Mouse (Mus musculus) limb, embryonic 12.5 days (tissue): Measurements from ENCODE around the gene Sema7a. TPM values are rescaled to one million over a fixed set of nuclear protein-coding genes. Genes with fewer than 3 reads are reported as not detected.

Source experiments
- ATAC-seq: fragments of 200-750 bp; cut with Nextera tagmentation; 2 replicates; pipeline ENCODE4 v1.8.0; 2017; ENCODE audit warnings: low read depth, moderate TSS enrichment; ENCODE audit not compliant: insufficient number of reproducible peaks, insufficient read depth, low FRiP score, low TSS enrichment
- H3K27ac ChIP-seq: fragments of 300-500 bp; sonication (generic); 2 replicates; pipeline ENCODE4 v1.5.1; 2016; ENCODE audit warnings: mild to moderate bottlenecking, moderate library complexity
- H3K27me3 ChIP-seq: fragments of 300-500 bp; sonication (generic); 2 replicates; pipeline ENCODE4 v1.6.1; 2016; ENCODE audit warnings: mild to moderate bottlenecking, moderate library complexity
- H3K36me3 ChIP-seq: fragments of 300-500 bp; sonication (generic); 2 replicates; pipeline ENCODE4 v1.6.1; 2016; ENCODE audit warnings: mild to moderate bottlenecking, moderate library complexity
- H3K4me1 ChIP-seq: fragments of 300-500 bp; sonication (generic); replicated peaks from 2 replicates; pipeline ENCODE4 v1.6.1; 2016
- H3K4me2 ChIP-seq: fragments of 300-500 bp; sonication (generic); 2 replicates; pipeline ENCODE4 v1.6.1; 2016; ENCODE audit warnings: mild to moderate bottlenecking, moderate library complexity
- H3K4me3 ChIP-seq: fragments of 300-500 bp; sonication (generic); replicated peaks from 2 replicates; pipeline ENCODE4 v1.5.1; 2016; ENCODE audit warnings: mild to moderate bottlenecking
- H3K9ac ChIP-seq: fragments of 300-500 bp; sonication (generic); replicated peaks from 2 replicates; pipeline ENCODE4 v1.6.1; 2016; ENCODE audit warnings: mild to moderate bottlenecking, moderate library complexity
- H3K9me3 ChIP-seq: fragments of 300-500 bp; sonication (generic); 2 replicates; pipeline ENCODE4 v1.6.1; 2016; ENCODE audit warnings: mild to moderate bottlenecking, moderate library complexity
- WGBS: fragments of 180-500 bp; shearing (Covaris S2); methylation state at CpG from one replicate; pipeline ENCODE4 v1.1.7; 2016; 5-methylcytosine and 5-hydroxymethylcytosine counted together
- polyA plus RNA-seq: library from polyadenylated mRNA; unstranded; fragments of >200 nt; fragmentation: Nextera tagmentation; extraction: Ambion mirVana; gene quantifications from 2 replicates; pipeline ENCODE4 v1.2.1, GENCODE M21; 2016

Sema7a gene
- polyA plus RNA-seq, 1 experiment from 2014 or later: 0.99 TPM

GRCm38 (mm10) chr9:57950519-57950918, 10.6 kb downstream of the Sema7a start:
- H3K27ac ChIP-seq: no peak overlapping the region
- H3K36me3 ChIP-seq: no peaks in the 10 kb centered on the region
- no peak overlapping the region for H3K4me2 ChIP-seq
- no peak overlapping the region for H3K4me3 ChIP-seq
- ATAC-seq: no peak
- no peak overlapping the region for H3K9ac ChIP-seq
- no peaks in the 10 kb centered on the region for H3K9me3 ChIP-seq
- peaks cover 32% of the 10 kb centered on the region for H3K4me1 ChIP-seq
- WGBS: 58% methylated on average over 9 of the region's 9 CpGs
- H3K27me3 ChIP-seq: peaks cover 25% of the 10 kb centered on the region

DNA sequence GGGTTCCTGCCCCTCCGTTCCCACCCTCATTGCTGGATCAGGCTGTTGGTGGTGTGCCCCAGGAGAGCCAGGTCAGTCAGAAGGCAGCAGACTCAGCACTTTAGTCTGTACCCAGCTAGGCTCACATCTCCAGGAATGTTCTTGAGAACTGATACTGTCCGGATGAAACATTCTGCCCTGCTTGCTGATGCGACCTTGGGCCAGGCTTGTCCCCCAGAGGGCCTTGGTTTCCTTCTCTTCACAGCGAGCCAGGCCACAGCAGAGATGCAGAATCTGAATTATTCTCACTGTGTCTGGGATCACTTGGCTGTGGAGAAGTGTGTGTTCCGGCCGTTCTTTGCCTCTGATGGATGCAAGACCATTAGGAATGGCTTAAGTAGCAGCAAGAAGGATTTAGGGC, 12.1 kb downstream of the Sema7a start:
- no peaks in the 10 kb centered on the region for H3K9me3 ChIP-seq
- H3K36me3 ChIP-seq: no peaks in the 10 kb centered on the region
- H3K9ac ChIP-seq: no peak overlapping the region
- no peak overlapping the region for H3K4me2 ChIP-seq
- WGBS: 53% methylated on average over 6 of the region's 6 CpGs
- no peak overlapping the region for H3K4me3 ChIP-seq
- no peak for ATAC-seq
- no peak overlapping the region for H3K27ac ChIP-seq
- peaks cover 29% of the 10 kb centered on the region for H3K4me1 ChIP-seq
- peaks cover 20% of the 10 kb centered on the region for H3K27me3 ChIP-seq

DNA sequence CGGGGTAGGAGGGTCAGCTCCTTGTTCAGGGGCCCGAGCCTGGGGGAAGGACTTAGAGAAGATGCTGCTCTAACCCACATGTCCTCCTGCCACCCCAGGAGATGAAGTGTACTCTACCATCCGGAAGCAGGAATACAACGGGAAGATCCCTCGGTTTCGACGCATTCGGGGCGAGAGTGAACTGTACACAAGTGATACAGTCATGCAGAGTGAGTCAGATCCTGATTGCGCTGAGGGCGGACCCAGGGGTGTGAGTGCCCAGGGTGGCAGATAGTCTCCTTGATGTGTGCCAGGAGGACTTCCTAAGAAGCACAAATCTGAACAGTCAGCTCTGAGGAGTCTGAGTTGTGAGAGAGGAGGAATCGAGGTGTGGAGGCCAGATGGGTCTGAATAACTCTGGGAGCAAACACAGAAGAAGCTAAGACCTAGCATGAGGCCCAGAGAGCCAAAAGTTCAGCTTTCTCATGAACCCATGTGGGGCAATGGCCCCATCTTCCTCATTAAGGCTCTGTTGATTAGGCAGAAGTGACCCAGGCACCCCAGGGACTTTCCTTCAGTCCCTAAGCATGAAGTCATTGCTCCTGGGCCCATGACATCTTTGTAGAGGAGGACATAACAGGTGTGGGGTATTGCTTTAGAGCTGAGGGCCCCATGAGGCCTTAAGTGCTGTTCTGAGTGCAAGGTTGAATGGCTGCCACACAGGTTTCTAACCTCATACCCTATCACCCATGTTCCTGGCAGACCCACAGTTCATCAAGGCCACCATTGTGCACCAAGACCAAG, 15.2 kb downstream of the Sema7a start:
- Histone ChIP-seq H3K4me3 (no peak overlapping the region), H3K4me1 (peaks cover 14% of the 10 kb centered on the region), H3K9ac (no peak overlapping the region), H3K27ac (no peak overlapping the region), H3K9me3 (no peaks in the 10 kb centered on the region), H3K36me3 (no peaks in the 10 kb centered on the region), H3K27me3 (peaks cover 16% of the 10 kb centered on the region), H3K4me2 (no peak overlapping the region)
- 85% methylated on average over 12 of the region's 12 CpGs for WGBS
- no peak for ATAC-seq

- WGBS: 88% methylated on average over 6 of the region's 6 CpGs
- Histone ChIP-seq H3K4me1 (peaks cover 9% of the 10 kb centered on the region), H3K4me2 (no peak overlapping the region), H3K4me3 (no peak overlapping the region), H3K36me3 (no peaks in the 10 kb centered on the region), H3K27me3 (peaks cover 12% of the 10 kb centered on the region), H3K9ac (no peak overlapping the region), H3K27ac (no peak overlapping the region), H3K9me3 (no peaks in the 10 kb centered on the region)
- no peak for ATAC-seq
Observed at GRCm38 (mm10) chr9:57955764-57956163, 15.9 kb downstream of the Sema7a start.

DNA sequence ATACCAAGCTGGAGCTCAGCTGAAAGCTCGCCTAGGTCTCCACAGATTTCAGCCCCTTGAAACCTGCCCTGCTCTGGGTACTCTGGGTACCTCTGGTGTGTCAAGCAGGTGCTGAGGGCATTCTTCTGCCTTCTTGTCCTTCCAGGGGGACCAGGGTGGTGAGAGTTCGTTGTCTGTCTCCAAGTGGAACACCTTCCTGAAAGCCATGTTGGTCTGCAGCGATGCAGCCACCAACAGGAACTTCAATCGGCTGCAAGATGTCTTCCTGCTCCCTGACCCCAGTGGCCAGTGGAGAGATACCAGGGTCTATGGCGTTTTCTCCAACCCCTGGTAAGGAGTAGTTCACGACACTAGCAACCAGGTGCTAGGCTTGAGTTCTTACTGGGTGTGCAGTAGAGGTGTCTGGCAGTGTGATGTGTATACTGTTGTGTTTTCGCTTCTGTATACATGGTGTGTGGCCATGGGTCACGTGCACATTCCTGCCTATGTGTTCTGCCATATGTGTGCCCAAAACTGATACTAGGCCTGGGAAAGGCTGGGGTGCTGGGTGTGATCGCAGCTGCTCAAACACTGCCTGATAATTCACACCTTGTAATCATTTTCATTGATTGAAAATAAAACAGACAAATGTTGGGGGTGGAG, 16.4 kb downstream of the Sema7a start:
- Histone ChIP-seq H3K4me2 (no peak overlapping the region), H3K9ac (no peak overlapping the region), H3K36me3 (no peaks in the 10 kb centered on the region), H3K9me3 (no peaks in the 10 kb centered on the region), H3K4me3 (no peak overlapping the region), H3K4me1 (peaks cover 9% of the 10 kb centered on the region), H3K27me3 (peaks cover 7% of the 10 kb centered on the region; the same call in 1 of the 2 replicates), H3K27ac (no peak overlapping the region)
- WGBS: 84% methylated on average over 9 of the region's 9 CpGs
- no peak for ATAC-seq

GRCm38 (mm10) chr9:57956838-57957236, 16.9 kb downstream of the Sema7a start:
- 75% methylated on average over 5 of the region's 5 CpGs for whole genome bisulfite sequencing
- peaks cover 7% of the 10 kb centered on the region for H3K4me1 ChIP-seq
- ATAC-seq: no peak
- H3K4me3 ChIP-seq: no peak overlapping the region
- H3K4me2 ChIP-seq: no peak overlapping the region
- H3K9ac ChIP-seq: no peak overlapping the region
- H3K9me3 ChIP-seq: no peaks in the 10 kb centered on the region
- no peaks in the 10 kb centered on the region for H3K36me3 ChIP-seq
- peaks cover 4% of the 10 kb centered on the region; the same call in 1 of the 2 replicates for H3K27me3 ChIP-seq
- H3K27ac ChIP-seq: no peak overlapping the region

DNA sequence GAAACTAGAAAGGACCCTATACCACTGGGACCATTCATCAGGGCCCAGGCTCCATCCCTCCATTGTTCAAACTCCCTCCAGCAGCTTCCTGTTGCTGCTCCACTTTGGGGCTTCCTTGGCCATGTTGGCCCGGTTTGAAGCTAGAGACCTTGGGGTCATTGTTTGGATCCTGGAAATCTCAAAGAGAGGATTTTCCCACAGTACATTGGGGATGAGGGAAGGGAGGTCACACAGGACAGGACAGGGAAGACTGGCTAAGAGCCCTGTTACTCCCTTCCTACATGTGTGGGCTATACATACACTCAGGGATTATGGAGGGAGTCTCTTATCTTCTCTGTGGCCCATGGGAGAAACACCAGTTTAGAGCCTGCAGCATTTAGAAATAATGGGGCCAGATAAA, 18.7 kb downstream of the Sema7a start:
- Histone ChIP-seq H3K4me1 (peaks cover 10% of the 10 kb centered on the region; the same call in 1 of the 2 replicates), H3K9me3 (no peaks in the 10 kb centered on the region), H3K9ac (no peak overlapping the region), H3K27me3 (peaks cover 1% of the 10 kb centered on the region; the same call in 1 of the 2 replicates), H3K4me3 (no peak overlapping the region), H3K27ac (no peak overlapping the region), H3K4me2 (no peak overlapping the region), H3K36me3 (no peaks in the 10 kb centered on the region)
- ATAC-seq: no peak
- 88% methylated on average over 1 of the region's 1 CpGs for WGBS

DNA sequence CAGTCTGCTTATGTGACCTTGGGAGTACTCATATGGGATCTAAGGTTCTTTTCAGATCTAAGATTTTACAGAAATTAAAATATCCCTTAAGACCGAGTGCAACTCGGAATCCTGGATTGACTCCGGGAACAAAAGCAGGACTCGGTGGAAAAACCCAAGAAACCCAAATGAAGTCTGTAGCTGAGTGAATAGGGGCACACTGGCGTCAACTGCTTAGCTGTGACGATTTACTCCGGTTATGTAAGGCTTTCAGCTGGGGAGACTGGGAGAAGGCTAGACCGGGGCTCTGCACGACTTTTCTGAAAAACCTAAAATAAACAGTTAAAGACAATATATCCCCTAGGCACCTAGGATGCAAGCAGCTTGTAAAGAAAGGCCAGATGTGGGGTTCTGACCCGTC, 19.5 kb downstream of the Sema7a start:
- no peak overlapping the region for H3K27ac ChIP-seq
- H3K4me3 ChIP-seq: no peak overlapping the region
- 56% methylated on average over 10 of the region's 10 CpGs for WGBS
- ATAC-seq: no peak
- H3K27me3 ChIP-seq: no peaks in the 10 kb centered on the region
- no peaks in the 10 kb centered on the region for H3K9me3 ChIP-seq
- H3K36me3 ChIP-seq: no peaks in the 10 kb centered on the region
- peaks cover 10% of the 10 kb centered on the region; the same call in 1 of the 2 replicates for H3K4me1 ChIP-seq
- no peak overlapping the region for H3K9ac ChIP-seq
- H3K4me2 ChIP-seq: no peak overlapping the region

DNA sequence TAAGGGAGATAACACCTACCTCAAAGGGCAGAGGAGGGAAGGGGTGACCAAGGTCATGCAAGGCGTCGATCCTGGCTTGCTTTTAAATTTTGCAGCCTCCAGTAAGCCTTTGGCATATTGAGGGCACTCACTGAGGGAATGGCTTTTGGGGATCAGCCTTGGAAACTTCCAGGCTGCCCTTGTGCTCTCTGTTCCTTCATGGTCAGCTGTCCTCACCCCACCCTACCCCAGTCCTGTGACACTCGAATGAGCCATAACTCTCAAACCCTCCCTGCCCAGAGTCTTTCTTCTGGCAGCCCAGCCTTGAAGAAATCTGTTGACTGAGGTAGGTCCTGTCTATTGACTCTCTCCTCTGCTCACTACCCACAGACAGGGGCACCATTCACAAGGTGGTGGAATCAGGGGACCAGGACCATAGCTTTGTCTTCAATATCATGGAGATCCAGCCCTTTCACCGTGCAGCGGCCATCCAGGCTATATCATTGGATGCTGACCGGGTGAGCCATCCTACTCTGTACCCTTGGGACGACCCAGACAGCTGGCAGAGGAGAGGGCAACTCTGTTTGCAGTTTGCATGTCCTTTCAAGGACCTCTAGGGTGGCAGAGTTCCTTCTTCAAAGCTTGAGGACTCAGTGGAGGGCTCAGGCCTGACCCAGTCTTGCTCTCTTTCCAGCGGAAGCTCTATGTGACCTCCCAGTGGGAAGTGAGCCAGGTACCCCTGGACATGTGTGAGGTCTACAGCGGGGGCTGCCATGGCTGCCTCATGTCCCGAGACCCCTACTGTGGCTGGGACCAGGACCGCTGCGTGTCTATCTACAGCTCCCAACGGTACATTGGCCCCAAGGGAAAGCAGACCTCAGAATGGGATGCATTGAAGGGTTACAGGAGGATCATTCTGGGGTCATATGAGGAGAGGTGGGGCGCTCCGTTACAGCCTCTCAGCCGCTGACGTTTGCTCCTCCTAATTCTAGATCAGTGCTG, 20.3 kb downstream of the Sema7a start:
- Histone ChIP-seq H3K4me2 (no peak overlapping the region), H3K36me3 (no peaks in the 10 kb centered on the region), H3K27ac (no peak overlapping the region), H3K4me3 (no peak overlapping the region), H3K27me3 (no peaks in the 10 kb centered on the region), H3K4me1 (peaks cover 10% of the 10 kb centered on the region), H3K9me3 (no peaks in the 10 kb centered on the region), H3K9ac (no peak overlapping the region)
- ATAC-seq: no peak
- WGBS: 76% methylated on average over 17 of the region's 17 CpGs

GRCm38 (mm10) chr9:57961226-57961625, 21.3 kb downstream of the Sema7a start:
- Histone ChIP-seq H3K4me3 (no peak overlapping the region), H3K4me2 (no peak overlapping the region), H3K9me3 (no peaks in the 10 kb centered on the region), H3K27me3 (no peaks in the 10 kb centered on the region), H3K4me1 (peaks cover 10% of the 10 kb centered on the region), H3K9ac (no peak overlapping the region), H3K27ac (no peak overlapping the region), H3K36me3 (no peaks in the 10 kb centered on the region)
- ATAC-seq: no peak
- WGBS: 90% methylated on average over 15 of the region's 15 CpGs
